Mouse (Mus musculus): Measurements from ENCODE around the gene Ccdc173.

Gene Ccdc173

GRCm38 (mm10) chr2:69788974-69789373, 401 bp downstream of the Ccdc173 start:
- no peak for DNase-seq (ENCODE audit: low spot score)

- no peak for DNase-seq (ENCODE audit: low spot score)
Observed at GRCm38 (mm10) chr2:69778836-69779177, 10.6 kb downstream of the Ccdc173 start.

GRCm38 (mm10) chr2:69777985-69778835, 11.2 kb downstream of the Ccdc173 start:
- DNase-seq (ENCODE audit: low spot score) = no peak

GRCm38 (mm10) chr2:69773331-69773730, 16.0 kb downstream of the Ccdc173 start:
- no peak for DNase-seq (ENCODE audit: low spot score)

GRCm38 (mm10) chr2:69764716-69765115, 24.7 kb downstream of the Ccdc173 start:
- DNase-seq (ENCODE audit: low spot score) = no peak

- no peak for DNase-seq (ENCODE audit: low spot score)
Observed at GRCm38 (mm10) chr2:69763340-69763739, 26.0 kb downstream of the Ccdc173 start.

- no peak for DNase-seq (ENCODE audit: low spot score)
Observed at GRCm38 (mm10) chr2:69760980-69761379, 28.4 kb downstream of the Ccdc173 start.

- DNase-seq (ENCODE audit: low spot score) = no peak
Observed at GRCm38 (mm10) chr2:69745091-69745490, 44.3 kb downstream of the Ccdc173 start.

- DNase-seq (ENCODE audit: low spot score) = no peak
Observed at GRCm38 (mm10) chr2:69723519-69723825, 65.9 kb downstream of the Ccdc173 start.

- DNase-seq (ENCODE audit: low spot score) = peak; percentile 82
Observed at GRCm38 (mm10) chr2:69722650-69723518, 66.5 kb downstream of the Ccdc173 start.

GRCm38 (mm10) chr2:69722273-69722649, 67.1 kb downstream of the Ccdc173 start, which contains the start of gene Ppig:
Ppig (plus strand) TSS chr2:69722545.
- no peak for DNase-seq (ENCODE audit: low spot score)

GRCm38 (mm10) chr2:69719121-69719520, 70.3 kb downstream of the Ccdc173 start:
- no peak for DNase-seq (ENCODE audit: low spot score)

- no peak for DNase-seq (ENCODE audit: low spot score)
Observed at GRCm38 (mm10) chr2:69716483-69716882, 72.9 kb downstream of the Ccdc173 start.

GRCm38 (mm10) chr2:69714126-69714525, 75.2 kb downstream of the Ccdc173 start:
- no peak for DNase-seq (ENCODE audit: low spot score)

- DNase-seq (ENCODE audit: low spot score) = no peak
Observed at GRCm38 (mm10) chr2:69713626-69714014, 75.8 kb downstream of the Ccdc173 start.

- DNase-seq (ENCODE audit: low spot score) = peak; percentile 80
Observed at GRCm38 (mm10) chr2:69712981-69713625, 76.3 kb downstream of the Ccdc173 start, which contains the start of gene Fastkd1. Fastkd1 (minus strand) TSS chr2:69713516.

- DNase-seq (ENCODE audit: low spot score) = no peak
Observed at GRCm38 (mm10) chr2:69712171-69712570, 77.2 kb downstream of the Ccdc173 start.
